14 mouse cellular contexts compared by ENCODE assay signal in the genomic region with DNA sequence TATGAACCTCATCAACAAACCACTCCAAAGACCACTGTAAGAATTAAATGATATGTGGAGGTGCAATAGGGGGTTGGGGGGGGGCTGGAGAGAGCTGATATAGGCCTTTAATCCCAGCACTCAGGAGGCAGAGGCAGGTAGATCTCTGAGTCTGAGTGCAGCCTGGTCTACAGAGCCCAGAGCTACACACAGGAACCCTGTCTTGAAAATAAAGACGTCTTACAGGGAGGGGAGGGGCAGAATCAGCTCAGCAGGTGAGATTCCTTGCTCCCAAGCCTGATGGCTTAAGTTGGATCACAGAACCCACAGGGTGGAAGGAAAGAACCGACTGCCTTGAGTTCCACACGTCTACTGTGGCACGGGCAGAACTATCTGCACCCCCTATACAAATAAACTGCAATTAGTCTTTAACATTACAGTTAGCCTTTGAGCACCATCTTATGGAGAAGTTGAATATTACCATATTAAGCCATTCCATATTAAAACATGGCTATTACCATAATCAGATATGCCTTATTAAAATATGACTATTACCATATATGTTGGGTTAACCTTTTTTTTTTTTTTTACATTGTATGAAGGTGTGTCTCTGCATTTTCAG. TPM values are rescaled to one million over a fixed set of nuclear protein-coding genes. Genes with fewer than 3 reads are reported as not detected.
A peak's percentile ranks its signal among the peaks of the same experiment; 100 is the strongest.
DNase-seq lines count a peak whose midpoint lies in the region; ATAC-seq and TF ChIP-seq lines count a peak whose summit lies in the region.
"Had no signal": no experiment of that assay in that cellular context is flagged by ENCODE, and none has a peak within 500 bp of the region (broad histone marks: within the 10 kb centered on the region; RNA-seq: fewer than 3 reads in every experiment).

No protein-coding gene starts in this region.

- 12% methylated on average over 4 of the region's 4 CpGs for WGBS in heart, adult 2 months
- 5% methylated on average over 4 of the region's 4 CpGs for WGBS in lung, postnatal 0 days
- WGBS in embryonic facial prominence, embryonic 13.5 days, result 9% methylated on average over 4 of the region's 4 CpGs
- 13% methylated on average over 4 of the region's 4 CpGs for WGBS in stomach, embryonic 14.5 days
- WGBS in kidney, embryonic 14.5 days, result 17% methylated on average over 4 of the region's 4 CpGs

- TF ChIP-seq EP300 in heart, adult 2 months (IDR thresholded peaks at IDR 0.05; ENCODE audit: insufficient read depth, low read depth, low read length), result no peak
- TF ChIP-seq EP300 in lung, postnatal 0 days (IDR thresholded peaks at IDR 0.05), result no peak

- no peak overlapping the region for H3K9ac ChIP-seq in heart, adult 2 months (ENCODE audit: low read depth, low read length)
- H3K9ac ChIP-seq in lung, postnatal 0 days (replicated peaks; ENCODE audit: low read depth), result no peak overlapping the region
- no peak overlapping the region for H3K9ac ChIP-seq in embryonic facial prominence, embryonic 13.5 days
- no peak overlapping the region for H3K9ac ChIP-seq in stomach, embryonic 14.5 days (replicated peaks; ENCODE audit: low read depth, low read length)
- H3K9ac ChIP-seq in kidney, embryonic 14.5 days (ENCODE audit: low read depth, low read length), result no peak overlapping the region
- H3K9ac ChIP-seq: hindbrain, embryonic 15.5 days; liver, embryonic 15.5 days had no signal

- H3K36me3 ChIP-seq in heart, adult 2 months (ENCODE audit: control insufficient read depth, insufficient read depth, low read length), result no peaks in the 10 kb centered on the region
- no peaks in the 10 kb centered on the region for H3K36me3 ChIP-seq in lung, postnatal 0 days (ENCODE audit: insufficient read depth, low read length)
- H3K36me3 ChIP-seq in embryonic facial prominence, embryonic 13.5 days, result no peaks in the 10 kb centered on the region
- H3K36me3 ChIP-seq in stomach, embryonic 14.5 days (ENCODE audit: control insufficient read depth, insufficient read depth, low read length), result no peaks in the 10 kb centered on the region
- no peaks in the 10 kb centered on the region for H3K36me3 ChIP-seq in kidney, embryonic 14.5 days (ENCODE audit: control insufficient read depth, insufficient read depth, low read length)
- H3K36me3 ChIP-seq: hindbrain, embryonic 15.5 days; liver, embryonic 15.5 days had no signal

- H3K4me3 ChIP-seq in heart, adult 2 months, result no peak overlapping the region
- H3K4me3 ChIP-seq in lung, postnatal 0 days (ENCODE audit: low read depth, low read length), result no peak overlapping the region
- 0 out of 2 replicates have a peak overlapping the region, but pooled peaks have one; percentile 9 for H3K4me3 ChIP-seq in embryonic facial prominence, embryonic 13.5 days
- no peak overlapping the region for H3K4me3 ChIP-seq in stomach, embryonic 14.5 days (ENCODE audit: low read depth, low read length)
- H3K4me3 ChIP-seq in kidney, embryonic 14.5 days (ENCODE audit: low read length), result no peak overlapping the region
- H3K4me3 ChIP-seq: hindbrain, embryonic 15.5 days; liver, embryonic 15.5 days had no signal

- peak; percentile 44 for TF ChIP-seq CTCF in heart, adult 2 months (IDR thresholded peaks at IDR 0.05)
- TF ChIP-seq CTCF in lung, postnatal 0 days (IDR thresholded peaks at IDR 0.05), result peak; percentile 71

- peak in 1 of 2 experiments; percentile 7 for DNase-seq in heart, adult 2 months
- DNase-seq in heart, postnatal 14 days, result no peak
- DNase-seq in lung, postnatal 0 days (ENCODE audit: low spot score), result peak; percentile 76
- DNase-seq in lung, postnatal 4 days, result no peak
- DNase-seq in liver, result no peak
- DNase-seq: adrenal gland, postnatal 10 days; cerebellum, postnatal 25 days had no signal

- intact Hi-C loops in heart, adult 2 months (cut with DNase I), result no loop called here
- intact Hi-C loops in heart, postnatal 14 days (cut with DNase I), result no loop called here

- H3K4me2 ChIP-seq in lung, postnatal 0 days (replicated peaks; ENCODE audit: low read depth, low read length), result no peak overlapping the region
- no peak overlapping the region for H3K4me2 ChIP-seq in embryonic facial prominence, embryonic 13.5 days
- H3K4me2 ChIP-seq in stomach, embryonic 14.5 days (replicated peaks; ENCODE audit: low read depth, low read length), result no peak overlapping the region
- no peak overlapping the region for H3K4me2 ChIP-seq in kidney, embryonic 14.5 days (replicated peaks; ENCODE audit: low read depth, low read length)
- H3K4me2 ChIP-seq: hindbrain, embryonic 15.5 days; liver, embryonic 15.5 days had no signal

- no peaks in the 10 kb centered on the region for H3K27me3 ChIP-seq in heart, adult 2 months (ENCODE audit: control insufficient read depth, insufficient read depth, low read length)
- no peaks in the 10 kb centered on the region for H3K27me3 ChIP-seq in lung, postnatal 0 days (replicated peaks; ENCODE audit: insufficient read depth, low read length)
- no peaks in the 10 kb centered on the region for H3K27me3 ChIP-seq in embryonic facial prominence, embryonic 13.5 days
- no peaks in the 10 kb centered on the region for H3K27me3 ChIP-seq in stomach, embryonic 14.5 days (ENCODE audit: control insufficient read depth, insufficient read depth, low read length)
- no peaks in the 10 kb centered on the region for H3K27me3 ChIP-seq in kidney, embryonic 14.5 days (ENCODE audit: control insufficient read depth, insufficient read depth, low read length)
- H3K27me3 ChIP-seq: hindbrain, embryonic 15.5 days; liver, embryonic 15.5 days had no signal

- TF ChIP-seq POLR2A in heart, adult 2 months (IDR thresholded peaks at IDR 0.05; ENCODE audit: insufficient read depth, low read depth, low read length), result no peak

- no peaks in the 10 kb centered on the region for H3K9me3 ChIP-seq in lung, postnatal 0 days (ENCODE audit: low read length)
- no peaks in the 10 kb centered on the region for H3K9me3 ChIP-seq in embryonic facial prominence, embryonic 13.5 days
- H3K9me3 ChIP-seq in stomach, embryonic 14.5 days (ENCODE audit: control insufficient read depth, low read depth, low read length), result no peaks in the 10 kb centered on the region
- no peaks in the 10 kb centered on the region for H3K9me3 ChIP-seq in kidney, embryonic 14.5 days (ENCODE audit: control insufficient read depth, low read length)
- H3K9me3 ChIP-seq: hindbrain, embryonic 15.5 days; liver, embryonic 15.5 days had no signal

- peak; percentile 35; the same call in 1 of the 2 replicates for ATAC-seq in lung, postnatal 0 days
- no peak for ATAC-seq in embryonic facial prominence, embryonic 13.5 days (ENCODE audit: insufficient number of reproducible peaks, insufficient read depth, low FRiP score, low TSS enrichment, low read depth)
- peak; percentile 33; the same call in 1 of the 2 replicates for ATAC-seq in stomach, embryonic 14.5 days (ENCODE audit: insufficient number of reproducible peaks, insufficient read depth, low FRiP score, low read depth)
- ATAC-seq in kidney, embryonic 14.5 days (ENCODE audit: low FRiP score, low TSS enrichment), result no peak

- H3K79me2 ChIP-seq in heart, adult 2 months (replicated peaks; ENCODE audit: control insufficient read depth, insufficient read depth, low read length), result no peaks in the 10 kb centered on the region

- no peak overlapping the region for H3K27ac ChIP-seq in heart, adult 2 months
- no peak overlapping the region for H3K27ac ChIP-seq in lung, postnatal 0 days (ENCODE audit: low read length)
- H3K27ac ChIP-seq in embryonic facial prominence, embryonic 13.5 days, result no peak overlapping the region
- H3K27ac ChIP-seq in stomach, embryonic 14.5 days (ENCODE audit: low read length), result no peak overlapping the region
- H3K27ac ChIP-seq in kidney, embryonic 14.5 days (ENCODE audit: low read depth, low read length), result no peak overlapping the region
- H3K27ac ChIP-seq: hindbrain, embryonic 15.5 days; liver, embryonic 15.5 days had no signal

- H3K4me1 ChIP-seq in heart, adult 2 months (ENCODE audit: control insufficient read depth, insufficient read depth, low read length), result no peaks in the 10 kb centered on the region
- H3K4me1 ChIP-seq in lung, postnatal 0 days (ENCODE audit: insufficient read depth, low read depth, low read length), result no peaks in the 10 kb centered on the region
- H3K4me1 ChIP-seq in embryonic facial prominence, embryonic 13.5 days, result 0 out of 2 replicates have a peak, but pooled peaks cover 4% of the 10 kb centered on the region
- H3K4me1 ChIP-seq in stomach, embryonic 14.5 days (ENCODE audit: control insufficient read depth, insufficient read depth, low read length), result peaks cover 10% of the 10 kb centered on the region; the same call in 1 of the 2 replicates
- 0 out of 2 replicates have a peak, but pooled peaks cover 4% of the 10 kb centered on the region for H3K4me1 ChIP-seq in kidney, embryonic 14.5 days (ENCODE audit: control insufficient read depth, insufficient read depth, low read length)
- H3K4me1 ChIP-seq: hindbrain, embryonic 15.5 days; liver, embryonic 15.5 days had no signal

RNA-seq across cellular contexts. Expression of gene Meioc, which starts 7.1 kb away (rescaled TPM):
- not detected for total RNA-seq in heart, adult 2 months (2021)
- 0.09 TPM in 1 of 2 replicates, not detected in the other for polyA plus RNA-seq in heart, adult 2 months (2012; rRNA removed)
- not detected for total RNA-seq in heart, postnatal 14 days (2021)
- polyA plus RNA-seq in lung, postnatal 0 days (2015; fragmentation: Nextera tagmentation; extraction: Ambion mirVana), result 0.04 and 0.05 TPM in 2 replicates
- polyA plus RNA-seq in embryonic facial prominence, embryonic 13.5 days (2015; fragmentation: Nextera tagmentation; extraction: Ambion mirVana), result 0.45 and 0.79 TPM in 2 replicates
- polyA plus RNA-seq in stomach, embryonic 14.5 days (2014; fragmentation: Nextera tagmentation; extraction: Ambion mirVana), result 0.80 and 1.2 TPM in 2 replicates
- 0.40 and 1.4 TPM in 2 replicates for polyA plus RNA-seq in kidney, embryonic 14.5 days (2014; fragmentation: Nextera tagmentation; extraction: Ambion mirVana)
- total RNA-seq: adrenal gland, postnatal 10 days; layer of hippocampus, postnatal 25 days had no signal
- polyA plus RNA-seq: gonadal fat pad, adult 2 months had no signal

RNA-seq across cellular contexts. Expression of gene Ccdc43, which starts 41.2 kb away (rescaled TPM):
- 10 to 100 TPM; 21.0 to 22.8 TPM for total RNA-seq in heart, adult 2 months (2021)
- polyA plus RNA-seq in heart, adult 2 months (2012; rRNA removed), result 6.8 and 12.2 TPM in 2 replicates
- total RNA-seq in heart, postnatal 14 days (2021), result 10 to 100 TPM; 16.0 to 18.5 TPM
- polyA plus RNA-seq in lung, postnatal 0 days (2015; fragmentation: Nextera tagmentation; extraction: Ambion mirVana), result 20.4 and 22.8 TPM in 2 replicates
- 44.6 and 46.9 TPM in 2 replicates for polyA plus RNA-seq in embryonic facial prominence, embryonic 13.5 days (2015; fragmentation: Nextera tagmentation; extraction: Ambion mirVana)
- polyA plus RNA-seq in stomach, embryonic 14.5 days (2014; fragmentation: Nextera tagmentation; extraction: Ambion mirVana), result 39.5 and 47.1 TPM in 2 replicates
- polyA plus RNA-seq in kidney, embryonic 14.5 days (2014; fragmentation: Nextera tagmentation; extraction: Ambion mirVana), result 52.7 and 55.4 TPM in 2 replicates

RNA-seq across cellular contexts. Expression of gene Fzd2, which starts 52.2 kb away (rescaled TPM):
- total RNA-seq in heart, adult 2 months (2021), result 1 to 10 TPM; 2.6 to 2.8 TPM
- polyA plus RNA-seq in heart, adult 2 months (2012; rRNA removed), result 7.2 and 10.0 TPM in 2 replicates
- total RNA-seq in heart, postnatal 14 days (2021), result 1 to 10 TPM; 5.6 to 7.3 TPM
- polyA plus RNA-seq in lung, postnatal 0 days (2015; fragmentation: Nextera tagmentation; extraction: Ambion mirVana), result 19.6 and 20.8 TPM in 2 replicates
- polyA plus RNA-seq in embryonic facial prominence, embryonic 13.5 days (2015; fragmentation: Nextera tagmentation; extraction: Ambion mirVana), result 63.0 and 67.8 TPM in 2 replicates
- polyA plus RNA-seq in stomach, embryonic 14.5 days (2014; fragmentation: Nextera tagmentation; extraction: Ambion mirVana), result 30.5 and 30.6 TPM in 2 replicates
- 41.7 and 49.7 TPM in 2 replicates for polyA plus RNA-seq in kidney, embryonic 14.5 days (2014; fragmentation: Nextera tagmentation; extraction: Ambion mirVana)

Comparison
In these comparisons a context has a peak if more than half of its experiments do, and no peak if none do; other contexts are left out.
1. ATAC-seq: peak in lung, postnatal 0 days (single experiment) and stomach, embryonic 14.5 days (single experiment); none in embryonic facial prominence, embryonic 13.5 days (single experiment) and kidney, embryonic 14.5 days (single experiment).